Mouse (Mus musculus) CH12.LX (cell line): ENCODE results near the gene Csrp2. TPM values are rescaled to one million over a fixed set of nuclear protein-coding genes. Genes with fewer than 3 reads are reported as not detected.

Source experiments
- DNase-seq: peaks from one replicate; pipeline ENCODE4 v3.0.0-alpha.2; 2013; ENCODE audit errors: extremely low read depth
- H3K27ac ChIP-seq: 2 replicates; pipeline ENCODE4 v1.5.1; 2012; ENCODE audit warnings: low read depth, mild to moderate bottlenecking, control low read depth, moderate library complexity; ENCODE audit not compliant: insufficient read depth
- H3K27me3 ChIP-seq: replicated peaks from 2 replicates; pipeline ENCODE3; 2012; ENCODE audit warnings: inconsistent platforms
- H3K36me3 ChIP-seq, 2 experiments: replicated peaks in 1 of 2; 2 replicates each; pipeline versions ENCODE3 to v1.6.1; 2012; ENCODE audit warnings: inconsistent platforms in 1 of 2, low read length in 1 of 2, mild to moderate bottlenecking in 1 of 2, mixed read lengths in 1 of 2, moderate library complexity in 1 of 2; ENCODE audit not compliant: control insufficient read depth in 1 of 2, insufficient read depth in 1 of 2
- H3K4me1 ChIP-seq, 2 experiments: 2 replicates each; pipeline ENCODE4 v1.6.1; 2012; ENCODE audit warnings: inconsistent platforms in 1 of 2, moderate library complexity in 1 of 2; ENCODE audit not compliant: insufficient read depth in 2 of 2, control insufficient read depth in 1 of 2
- H3K4me2 ChIP-seq: 2 replicates; pipeline ENCODE4 v1.6.1; 2012; ENCODE audit warnings: low read depth, mild to moderate bottlenecking, control low read depth; ENCODE audit not compliant: poor library complexity, insufficient read depth, severe bottlenecking
- H3K4me3 ChIP-seq, 3 experiments: fragments of 150-350 bp in 1 of 3; sonication (generic) in 1 of 3; replicated peaks in 1 of 3; 2 replicates each; pipeline versions ENCODE3 to v1.5.1; 2011 to 2012; ENCODE audit warnings: low read depth in 2 of 3, low read length in 2 of 3, mild to moderate bottlenecking in 2 of 3, moderate library complexity in 2 of 3, control low read depth in 1 of 3, improper control_type of control experiment in 1 of 3, inconsistent platforms in 1 of 3, mixed read lengths in 1 of 3; ENCODE audit not compliant: poor library complexity in 1 of 3
- H3K79me2 ChIP-seq: replicated peaks from 2 replicates; pipeline ENCODE4 v1.6.1; 2012; ENCODE audit warnings: mild to moderate bottlenecking, moderate library complexity; ENCODE audit not compliant: control insufficient read depth, poor library complexity, insufficient read depth, severe bottlenecking; ENCODE audit errors: extremely low read depth
- H3K9ac ChIP-seq: 2 replicates; pipeline ENCODE4 v1.6.1; 2012; ENCODE audit warnings: low read depth, mild to moderate bottlenecking, control low read depth, moderate library complexity; ENCODE audit not compliant: insufficient read depth
- H3K9me3 ChIP-seq: replicated peaks from 2 replicates; pipeline ENCODE3; 2012; ENCODE audit warnings: low read length, inconsistent platforms, mixed read lengths
- CHD1 ChIP-seq: IDR thresholded peaks from 2 replicates; pipeline ENCODE4 v1.6.1; 2012; ENCODE audit warnings: low read depth, low read length, improper control_type of control experiment, inconsistent platforms
- CTCF ChIP-seq, 2 experiments: IDR thresholded peaks in 1 of 2; conservative IDR thresholded peaks in 1 of 2; 2 replicates each; pipeline ENCODE4 v1.5.1; 2011 to 2012; ENCODE audit warnings: low read depth in 2 of 2, low read length in 2 of 2, improper control_type of control experiment in 1 of 2, inconsistent platforms in 1 of 2, mild to moderate bottlenecking in 1 of 2, moderate library complexity in 1 of 2
- E2F4 ChIP-seq: IDR thresholded peaks from 2 replicates; pipeline ENCODE4 v1.6.1; 2011; ENCODE audit warnings: low read depth, low read length, improper control_type of control experiment; ENCODE audit not compliant: insufficient replicate concordance
- ELF1 ChIP-seq: IDR thresholded peaks from 2 replicates; pipeline ENCODE4 v1.6.1; 2014; ENCODE audit warnings: low read depth, mild to moderate bottlenecking, inconsistent platforms, low read length, improper control_type of control experiment
- JUN ChIP-seq: IDR thresholded peaks from 2 replicates; pipeline ENCODE4 v1.6.1; 2011; ENCODE audit warnings: low read depth, mild to moderate bottlenecking, low read length, improper control_type of control experiment, moderate library complexity; ENCODE audit not compliant: insufficient read depth
- JUND ChIP-seq: conservative IDR thresholded peaks from 2 replicates; pipeline ENCODE4 v1.6.1; 2011; ENCODE audit warnings: low read depth, low read length, improper control_type of control experiment
- KAT2A ChIP-seq: IDR thresholded peaks from 2 replicates; pipeline ENCODE4 v1.6.1; 2012; ENCODE audit warnings: low read length, improper control_type of control experiment, inconsistent platforms; ENCODE audit not compliant: insufficient replicate concordance
- MAFK ChIP-seq: IDR thresholded peaks from 2 replicates; pipeline ENCODE4 v1.6.1; 2011; ENCODE audit warnings: low read length, improper control_type of control experiment; ENCODE audit not compliant: insufficient replicate concordance
- MEF2A ChIP-seq: IDR thresholded peaks from 2 replicates; pipeline ENCODE4 v1.6.1; 2014; ENCODE audit warnings: low read depth, mild to moderate bottlenecking, inconsistent platforms, low read length, improper control_type of control experiment, borderline replicate concordance
- MXI1 ChIP-seq: IDR thresholded peaks from 2 replicates; pipeline ENCODE4 v1.6.1; 2011; ENCODE audit warnings: mild to moderate bottlenecking, low read depth, low read length, improper control_type of control experiment
- NELFE ChIP-seq: IDR thresholded peaks from 2 replicates; pipeline ENCODE4 v1.6.1; 2011; ENCODE audit warnings: low read depth, low read length, improper control_type of control experiment
- NRF1 ChIP-seq: IDR thresholded peaks from 2 replicates; pipeline ENCODE4 v1.6.1; 2014; ENCODE audit warnings: low read depth, mild to moderate bottlenecking, inconsistent platforms, low read length, improper control_type of control experiment, moderate library complexity
- POLR2A ChIP-seq: IDR thresholded peaks from 2 replicates; pipeline ENCODE4 v1.6.1; 2011; ENCODE audit warnings: low read depth, mild to moderate bottlenecking, improper control_type of control experiment, low read length
- RCOR1 ChIP-seq: conservative IDR thresholded peaks from 2 replicates; pipeline ENCODE4 v1.6.1; 2012; ENCODE audit warnings: low read depth, mild to moderate bottlenecking, inconsistent platforms, low read length, improper control_type of control experiment
- SMC3 ChIP-seq: IDR thresholded peaks from 2 replicates; pipeline ENCODE4 v1.6.1; 2011; ENCODE audit warnings: low read depth, low read length, improper control_type of control experiment
- TBP ChIP-seq: conservative IDR thresholded peaks from 2 replicates; pipeline ENCODE4 v1.6.1; 2011; ENCODE audit warnings: low read depth, low read length, improper control_type of control experiment
- dilution Hi-C: fragments of 300-500 bp; cut with MboI; formaldehyde crosslinking; loops from 2 replicates; pipeline ENCODE4 v1.14.3; 2020; ENCODE audit warnings: low sequenced_read_pairs; ENCODE audit not compliant: extremely low pct_unique_long_range_greater_than_20kb, extremely low pct_ligation_motif_present
- in situ Hi-C: fragments of 300-500 bp; cut with MboI; formaldehyde crosslinking; loops from 3 replicates; pipeline ENCODE4 v1.14.3; 2019; ENCODE audit warnings: low sequenced_read_pairs, low pct_ligation_motif_present, low pct_unique_long_range_greater_than_20kb, mixed read lengths
- polyA plus RNA-seq: library from polyadenylated mRNA; unstranded; fragments of >175 nt; gene quantifications from 2 replicates; pipeline ENCODE4 v1.2.1, GENCODE M21; 2012; ENCODE audit warnings: low read depth; ENCODE audit not compliant: insufficient read length
- total RNA-seq, 2 experiments: library from RNA; depleted of rRNA; stranded (reverse); fragments of 300-350 nt in 1 of 2; fragments of >200 nt in 1 of 2; gene quantifications; 2 replicates each; pipeline ENCODE4 v1.2.3; 2012 to 2014

Csrp2 gene
- total and polyA plus RNA-seq, 3 experiments: 0.82 to 1.3 (median 0.87) TPM

- no peak overlapping the region for H3K4me2 ChIP-seq
- TF ChIP-seq TBP: no peak
- TF ChIP-seq MEF2A: no peak
- TF ChIP-seq POLR2A: no peak
- no peak for TF ChIP-seq MAFK
- TF ChIP-seq, all 38 proteins: peak for 0
- Histone ChIP-seq H3K9ac (no peak overlapping the region), H3K4me3 (no peak overlapping the region), H3K36me3 (no peaks in the 10 kb centered on the region), H3K9me3 (no peaks in the 10 kb centered on the region), H3K27me3 (no peaks in the 10 kb centered on the region), H3K27ac (no peak overlapping the region), H3K4me1 (no peaks in the 10 kb centered on the region), H3K79me2 (no peaks in the 10 kb centered on the region)
- no peak for DNase-seq
- dilution Hi-C loops: no loop called here
- in situ Hi-C loops: no loop called here
Observed at GRCm38 (mm10) chr10:110879426-110880066, 40.0 kb upstream of the Csrp2 start.

GRCm38 (mm10) chr10:110881346-110881745 lies 38.2 kb upstream of the Csrp2 start:
- Histone ChIP-seq H3K4me2 (no peak overlapping the region), H3K36me3 (no peaks in the 10 kb centered on the region), H3K27me3 (no peaks in the 10 kb centered on the region), H3K4me3 (no peak overlapping the region), H3K79me2 (no peaks in the 10 kb centered on the region), H3K9ac (no peak overlapping the region), H3K27ac (no peak overlapping the region), H3K4me1 (no peaks in the 10 kb centered on the region), H3K9me3 (no peaks in the 10 kb centered on the region)
- in situ Hi-C loops: no loop called here
- DNase-seq: no peak
- dilution Hi-C loops: no loop called here
- TF ChIP-seq RCOR1 (no peak), SMC3 (no peak), CTCF (conservative IDR thresholded peaks at IDR 0.05 in 1 of 2, IDR thresholded peaks at IDR 0.05 in 1 of 2; ENCODE audit: low read depth in 2 of 2, low read length in 2 of 2) (no peak), NRF1 (no peak), POLR2A (no peak), MXI1 (no peak), CHD1 (no peak), JUN (no peak), JUND (no peak), NELFE (no peak), ELF1 (no peak), TBP (no peak), E2F4 (no peak), KAT2A (no peak)
